In genomic region chr19:10844206-10844605, GRCm38 (mm10) we compare ENCODE assay signal across 16 mouse cellular contexts. TPM values are rescaled to one million over a fixed set of nuclear protein-coding genes. Genes with fewer than 3 reads are reported as not detected.
"Had no signal": no experiment of that assay in that cellular context is flagged by ENCODE, and none has a peak within 500 bp of the region (broad histone marks: within the 10 kb centered on the region; RNA-seq: fewer than 3 reads in every experiment).

No protein-coding gene starts in this region.

- ATAC-seq: intestine, embryonic 16.5 days had no signal

- H3K27ac ChIP-seq: kidney, postnatal 0 days; limb, embryonic 13.5 days; liver, embryonic 14.5 days; midbrain, embryonic 12.5 days; stomach, postnatal 0 days had no signal

- H3K4me2 ChIP-seq: limb, embryonic 13.5 days; lung, embryonic 14.5 days; midbrain, embryonic 12.5 days had no signal

- H3K27me3 ChIP-seq: limb, embryonic 13.5 days had no signal

- DNase-seq: kidney, adult 2 months; kidney, postnatal 36 days; layer of hippocampus, adult 9-11 months; left cerebral cortex, postnatal 4 days; lung, embryonic 14.5 days; right cerebral cortex, postnatal 14 days; thymus, postnatal 4 days had no signal

- H3K9ac ChIP-seq: limb, embryonic 13.5 days; liver, embryonic 14.5 days; lung, embryonic 14.5 days; midbrain, embryonic 12.5 days had no signal

- H3K4me3 ChIP-seq: limb, embryonic 13.5 days; midbrain, embryonic 12.5 days had no signal

- H3K4me1 ChIP-seq: limb, embryonic 13.5 days; midbrain, embryonic 12.5 days had no signal

- H3K36me3 ChIP-seq: limb, embryonic 13.5 days; midbrain, embryonic 12.5 days had no signal

- H3K9me3 ChIP-seq: limb, embryonic 13.5 days; midbrain, embryonic 12.5 days had no signal

RNA-seq across cellular contexts. Expression of gene Cd6, which starts 14.3 kb away (rescaled TPM):
- total RNA-seq: left cerebral cortex, postnatal 4 days; midbrain, postnatal 0 days had no signal
- polyA plus RNA-seq: kidney, postnatal 0 days; limb, embryonic 13.5 days; liver, embryonic 14.5 days; midbrain, embryonic 12.5 days; neural tube, embryonic 14.5 days had no signal

RNA-seq across cellular contexts. Expression of gene Tmem132a, which starts 25.5 kb away (rescaled TPM):
- total RNA-seq: megakaryocyte progenitor cell, adult 5-6 weeks had no signal
